Mouse (Mus musculus): ENCODE results near the gene Ankrd42. TPM values are rescaled to one million over a fixed set of nuclear protein-coding genes. Genes with fewer than 3 reads are reported as not detected.

The Ankrd42 gene
- total and polyA plus RNA-seq, 2 experiments from 2014 or later, result 23.0 to 25.8 TPM

GRCm38 (mm10) chr7:92590842-92591241, 46.1 kb downstream of the Ankrd42 start:
- Histone ChIP-seq H3K4me3 (ENCODE audit: low read depth, low read length) (no peak overlapping the region), H3K4me2 (ENCODE audit: low read depth, low read length, poor library complexity, severe bottlenecking) (no peak overlapping the region), H3K27me3 (ENCODE audit: insufficient read depth, low read length) (no peaks in the 10 kb centered on the region), H3K27ac (ENCODE audit: low read depth, low read length) (no peak overlapping the region), H3K9me3 (ENCODE audit: low read length) (no peaks in the 10 kb centered on the region), H3K4me1 (ENCODE audit: insufficient read depth, low read length) (no peaks in the 10 kb centered on the region), H3K36me3 (ENCODE audit: insufficient read depth, low read length) (no peaks in the 10 kb centered on the region), H3K9ac (replicated peaks; ENCODE audit: low read length, poor library complexity, severe bottlenecking) (no peak overlapping the region)
- ATAC-seq (ENCODE audit: low FRiP score) (no peak), DNase-seq (ENCODE audit: low spot score) (no peak)
- TF ChIP-seq CTCF (IDR thresholded peaks at IDR 0.05), result no peak
- 91% methylated on average over 2 of the region's 2 CpGs for WGBS

- DNase-seq (ENCODE audit: low spot score) (no peak), ATAC-seq (ENCODE audit: low FRiP score) (no peak)
- no peaks in the 10 kb centered on the region for H3K36me3 ChIP-seq (ENCODE audit: insufficient read depth, low read length)
- H3K9me3 ChIP-seq (ENCODE audit: low read length), result no peaks in the 10 kb centered on the region
- no peak overlapping the region for H3K27ac ChIP-seq (ENCODE audit: low read depth, low read length)
- H3K4me1 ChIP-seq (ENCODE audit: insufficient read depth, low read length), result no peaks in the 10 kb centered on the region
- H3K9ac ChIP-seq (replicated peaks; ENCODE audit: low read length, poor library complexity, severe bottlenecking), result no peak overlapping the region
- H3K4me2 ChIP-seq (ENCODE audit: low read depth, low read length, poor library complexity, severe bottlenecking), result no peak overlapping the region
- no peak for TF ChIP-seq CTCF (IDR thresholded peaks at IDR 0.05)
- H3K4me3 ChIP-seq (ENCODE audit: low read depth, low read length), result no peak overlapping the region
- 95% methylated on average over 7 of the region's 7 CpGs for WGBS
- H3K27me3 ChIP-seq (ENCODE audit: insufficient read depth, low read length), result no peaks in the 10 kb centered on the region
These were observed 47.0 kb downstream of the Ankrd42 start for GRCm38 (mm10) chr7:92589986-92590385.

GRCm38 (mm10) chr7:92583567-92583966, 53.4 kb downstream of the Ankrd42 start:
- Histone ChIP-seq H3K4me1 (ENCODE audit: insufficient read depth, low read length) (no peaks in the 10 kb centered on the region), H3K27ac (ENCODE audit: low read depth, low read length) (no peak overlapping the region), H3K36me3 (ENCODE audit: insufficient read depth, low read length) (peaks cover 17% of the 10 kb centered on the region; the same call in 1 of the 2 replicates), H3K9me3 (ENCODE audit: low read length) (no peaks in the 10 kb centered on the region), H3K4me2 (ENCODE audit: low read depth, low read length, poor library complexity, severe bottlenecking) (no peak overlapping the region), H3K9ac (replicated peaks; ENCODE audit: low read length, poor library complexity, severe bottlenecking) (no peak overlapping the region), H3K27me3 (ENCODE audit: insufficient read depth, low read length) (no peaks in the 10 kb centered on the region), H3K4me3 (ENCODE audit: low read depth, low read length) (no peak overlapping the region)
- 91% methylated on average over 7 of the region's 7 CpGs for WGBS
- TF ChIP-seq CTCF (IDR thresholded peaks at IDR 0.05), result no peak
- DNase-seq (ENCODE audit: low spot score), result no peak
- no peak for ATAC-seq (ENCODE audit: low FRiP score)

- H3K4me2 ChIP-seq (ENCODE audit: low read depth, low read length, poor library complexity, severe bottlenecking), result no peak overlapping the region
- H3K9ac ChIP-seq (replicated peaks; ENCODE audit: low read length, poor library complexity, severe bottlenecking), result no peak overlapping the region
- peaks cover 18% of the 10 kb centered on the region; the same call in 1 of the 2 replicates for H3K36me3 ChIP-seq (ENCODE audit: insufficient read depth, low read length)
- WGBS, result 83% methylated on average over 5 of the region's 5 CpGs
- ATAC-seq (ENCODE audit: low FRiP score) (no peak), DNase-seq (ENCODE audit: low spot score) (no peak)
- no peaks in the 10 kb centered on the region for H3K4me1 ChIP-seq (ENCODE audit: insufficient read depth, low read length)
- no peaks in the 10 kb centered on the region for H3K27me3 ChIP-seq (ENCODE audit: insufficient read depth, low read length)
- no peaks in the 10 kb centered on the region for H3K9me3 ChIP-seq (ENCODE audit: low read length)
- no peak overlapping the region for H3K4me3 ChIP-seq (ENCODE audit: low read depth, low read length)
- no peak overlapping the region for H3K27ac ChIP-seq (ENCODE audit: low read depth, low read length)
- no peak for TF ChIP-seq CTCF (IDR thresholded peaks at IDR 0.05)
These were observed 56.3 kb downstream of the Ankrd42 start for GRCm38 (mm10) chr7:92580491-92581207.

GRCm38 (mm10) chr7:92566775-92567174, 70.2 kb downstream of the Ankrd42 start:
- no peaks in the 10 kb centered on the region for H3K4me1 ChIP-seq (ENCODE audit: insufficient read depth, low read length)
- H3K9me3 ChIP-seq (ENCODE audit: low read length), result no peaks in the 10 kb centered on the region
- H3K36me3 ChIP-seq (ENCODE audit: insufficient read depth, low read length), result peaks cover 13% of the 10 kb centered on the region
- H3K4me2 ChIP-seq (ENCODE audit: low read depth, low read length, poor library complexity, severe bottlenecking), result no peak overlapping the region
- no peak overlapping the region for H3K27ac ChIP-seq (ENCODE audit: low read depth, low read length)
- H3K27me3 ChIP-seq (ENCODE audit: insufficient read depth, low read length), result no peaks in the 10 kb centered on the region
- 96% methylated on average over 1 of the region's 1 CpGs for WGBS
- no peak overlapping the region for H3K4me3 ChIP-seq (ENCODE audit: low read depth, low read length)
- no peak for TF ChIP-seq CTCF (IDR thresholded peaks at IDR 0.05)
- ATAC-seq (ENCODE audit: low FRiP score), result no peak
- H3K9ac ChIP-seq (replicated peaks; ENCODE audit: low read length, poor library complexity, severe bottlenecking), result no peak overlapping the region
- DNase-seq (ENCODE audit: low spot score), result no peak

GRCm38 (mm10) chr7:92560986-92561876, 75.7 kb downstream of the Ankrd42 start, which contains the start of gene Ccdc90b:
Gene Ccdc90b, plus strand, starts transcription at chr7:92561149.
- Histone ChIP-seq H3K9me3 (ENCODE audit: low read length) (no peaks in the 10 kb centered on the region), H3K27me3 (ENCODE audit: insufficient read depth, low read length) (no peaks in the 10 kb centered on the region), H3K4me1 (ENCODE audit: insufficient read depth, low read length) (no peaks in the 10 kb centered on the region), H3K4me3 (ENCODE audit: low read depth, low read length) (peak within 1 kb of the TSS; percentile 92), H3K36me3 (ENCODE audit: insufficient read depth, low read length) (peaks cover 7% of the 10 kb centered on the region), H3K9ac (replicated peaks; ENCODE audit: low read length, poor library complexity, severe bottlenecking) (peak within 1 kb of the TSS; percentile 80), H3K4me2 (ENCODE audit: low read depth, low read length, poor library complexity, severe bottlenecking) (peak within 1 kb of the TSS; percentile 55), H3K27ac (ENCODE audit: low read depth, low read length) (peak within 1 kb of the TSS; percentile 86)
- TF ChIP-seq CTCF (IDR thresholded peaks at IDR 0.05), result peak; percentile 87
- peak; percentile 98 for ATAC-seq (ENCODE audit: low FRiP score)
- DNase-seq (ENCODE audit: low spot score), result peak; percentile 98
- WGBS, result under 1% methylated on average over 60 of the region's 60 CpGs
